In the genomic region with DNA sequence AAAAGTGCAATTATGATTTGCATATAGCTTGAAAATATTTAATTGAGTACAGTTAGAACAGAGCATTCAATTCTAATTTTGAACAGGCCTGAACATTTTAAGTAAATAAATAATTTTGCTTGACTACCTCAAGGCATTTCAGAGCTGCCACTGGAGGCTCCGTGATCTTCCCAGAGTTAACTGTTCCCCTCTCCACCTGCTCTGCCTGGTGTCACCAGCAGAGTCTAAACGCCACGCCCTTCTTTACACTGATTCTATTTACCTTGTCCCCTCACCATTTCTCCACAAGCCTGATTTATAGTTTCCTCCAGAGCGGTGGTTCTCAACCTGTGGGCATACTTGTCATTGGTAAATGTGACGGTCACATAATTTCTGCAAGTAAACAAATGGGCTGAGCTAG, we compare ENCODE assay signal across 24 mouse cellular contexts.
DNase-seq lines count a peak whose midpoint lies in the region; ATAC-seq and TF ChIP-seq lines count a peak whose summit lies in the region.
"Had no signal": no experiment of that assay in that cellular context is flagged by ENCODE, and none has a peak within 500 bp of the region (broad histone marks: within the 10 kb centered on the region; RNA-seq: fewer than 3 reads in every experiment).

No protein-coding gene starts in this region.

- no peak for TF ChIP-seq CTCF in lung, adult 2 months (IDR thresholded peaks at IDR 0.05; ENCODE audit: insufficient read depth, low read length)

- no peaks in the 10 kb centered on the region for H3K9me3 ChIP-seq in heart, embryonic 14.5 days (ENCODE audit: control insufficient read depth, low read length)
- H3K9me3 ChIP-seq in lung, embryonic 15.5 days: no peaks in the 10 kb centered on the region
- no peaks in the 10 kb centered on the region for H3K9me3 ChIP-seq in stomach, embryonic 15.5 days
- H3K9me3 ChIP-seq: hindbrain, embryonic 15.5 days; limb, embryonic 10.5 days; liver, embryonic 13.5 days had no signal

- intact Hi-C loops in heart, postnatal 25 days (cut with DNase I): no loop called here

- peak overlapping the region; percentile 25; the same call in 1 of the 2 replicates for H3K9ac ChIP-seq in heart, embryonic 14.5 days (ENCODE audit: low read length)
- H3K9ac ChIP-seq in lung, embryonic 15.5 days: no peak overlapping the region
- H3K9ac ChIP-seq in stomach, embryonic 15.5 days: no peak overlapping the region
- H3K9ac ChIP-seq: hindbrain, embryonic 15.5 days; liver, embryonic 13.5 days had no signal

- no peak for TF ChIP-seq POLR2A in lung, adult 2 months (IDR thresholded peaks at IDR 0.05; ENCODE audit: borderline replicate concordance, extremely low read depth, low read depth, low read length)

- H3K36me3 ChIP-seq in heart, embryonic 14.5 days (ENCODE audit: control insufficient read depth, insufficient read depth, low read length): no peaks in the 10 kb centered on the region
- H3K36me3 ChIP-seq in lung, embryonic 15.5 days: no peaks in the 10 kb centered on the region
- H3K36me3 ChIP-seq in stomach, embryonic 15.5 days: no peaks in the 10 kb centered on the region
- H3K36me3 ChIP-seq: hindbrain, embryonic 15.5 days; limb, embryonic 10.5 days; liver, embryonic 13.5 days had no signal

- no peaks in the 10 kb centered on the region for H3K27me3 ChIP-seq in heart, embryonic 14.5 days (ENCODE audit: control insufficient read depth, insufficient read depth, low read length)
- no peaks in the 10 kb centered on the region for H3K27me3 ChIP-seq in lung, embryonic 15.5 days
- no peaks in the 10 kb centered on the region for H3K27me3 ChIP-seq in stomach, embryonic 15.5 days (replicated peaks)
- H3K27me3 ChIP-seq: CH12.LX; hindbrain, embryonic 15.5 days; liver, embryonic 13.5 days had no signal

- WGBS in heart, embryonic 14.5 days: 78% methylated on average over 5 of the region's 5 CpGs
- 44% methylated on average over 5 of the region's 5 CpGs for WGBS in lung, embryonic 15.5 days
- WGBS in lung, adult 2 months: 63% methylated on average over 5 of the region's 5 CpGs
- WGBS in stomach, embryonic 15.5 days: 44% methylated on average over 5 of the region's 5 CpGs

- peak overlapping the region in 1 of 2 experiments; percentile 51; a peak in 1 of 4 replicates for H3K27ac ChIP-seq in heart, embryonic 14.5 days (replicated peaks in 1 of 2; ENCODE audit: control insufficient read depth in 1 of 2, insufficient read depth in 1 of 2, low read depth in 2 of 2, low read length in 2 of 2)
- H3K27ac ChIP-seq in lung, embryonic 15.5 days: peak overlapping the region; percentile 79
- H3K27ac ChIP-seq in stomach, embryonic 15.5 days: peak overlapping the region; percentile 86
- H3K27ac ChIP-seq: hindbrain, embryonic 15.5 days; layer of hippocampus, adult 2 months; liver, embryonic 13.5 days had no signal

- peak overlapping the region; percentile 45; the same call in 1 of the 2 replicates for H3K4me2 ChIP-seq in heart, embryonic 14.5 days (ENCODE audit: low read length)
- H3K4me2 ChIP-seq in lung, embryonic 15.5 days: no peak overlapping the region
- H3K4me2 ChIP-seq in stomach, embryonic 15.5 days: peak overlapping the region; percentile 42
- H3K4me2 ChIP-seq: hindbrain, embryonic 15.5 days had no signal

- ATAC-seq in heart, embryonic 14.5 days (ENCODE audit: insufficient number of reproducible peaks, insufficient read depth, low FRiP score, low read depth): no peak
- no peak for ATAC-seq in lung, embryonic 15.5 days (ENCODE audit: borderline replicate concordance, extremely low read depth, low FRiP score, low TSS enrichment)
- 0 out of 2 replicates have a peak, but pooled peaks have one; percentile 52 for ATAC-seq in erythroid progenitor cell, adult 5-6 weeks (replicated peaks; ENCODE audit: low FRiP score, poor library complexity, severe bottlenecking)
- peak; percentile 70; the same call in 1 of the 2 replicates for ATAC-seq in stomach, embryonic 15.5 days (ENCODE audit: insufficient read depth, low FRiP score, low read depth)
- ATAC-seq: forebrain, embryonic 14.5 days; midbrain, embryonic 16.5 days had no signal

- H3K4me3 ChIP-seq in heart, embryonic 14.5 days (ENCODE audit: control insufficient read depth in 1 of 2, insufficient read depth in 1 of 2, low read depth in 1 of 2, low read length in 2 of 2): no peak overlapping the region
- no peak overlapping the region for H3K4me3 ChIP-seq in lung, embryonic 15.5 days
- no peak overlapping the region for H3K4me3 ChIP-seq in lung, adult 2 months (replicated peaks; ENCODE audit: extremely low read depth, low read depth, low read length)
- H3K4me3 ChIP-seq in stomach, embryonic 15.5 days (replicated peaks): no peak overlapping the region
- H3K4me3 ChIP-seq: hindbrain, embryonic 15.5 days; layer of hippocampus, adult 2 months; limb, embryonic 10.5 days; liver, embryonic 13.5 days had no signal

- H3K4me1 ChIP-seq in heart, embryonic 14.5 days (ENCODE audit: control insufficient read depth in 2 of 2, insufficient read depth in 2 of 2, low read length in 2 of 2): peaks cover 13 to 38% of the 10 kb centered on the region in 2 experiments
- peaks cover 48% of the 10 kb centered on the region for H3K4me1 ChIP-seq in lung, embryonic 15.5 days
- H3K4me1 ChIP-seq in lung, adult 2 months (ENCODE audit: control insufficient read depth, insufficient read depth, low read length): peaks cover 4% of the 10 kb centered on the region
- H3K4me1 ChIP-seq in stomach, embryonic 15.5 days: peaks cover 8% of the 10 kb centered on the region; the same call in 1 of the 2 replicates
- H3K4me1 ChIP-seq: hindbrain, embryonic 15.5 days had no signal

- no peak for DNase-seq in heart, postnatal 25 days (ENCODE audit: low spot score)
- no peak for DNase-seq in lung, adult 2 months
- DNase-seq in frontal cortex, postnatal 25 days (ENCODE audit: low spot score in 2 of 2): no peak
- DNase-seq in urinary bladder, postnatal 14 days (ENCODE audit: low spot score): no peak
- DNase-seq: adrenal gland, postnatal 25 days; cerebellum, adult 11 months; cerebellum, postnatal 10 days; gastrocnemius, postnatal 25 days; kidney, adult 18-20 months; kidney, postnatal 14 days; liver, embryonic 13.5 days; lung, postnatal 36 days; right cerebral cortex, postnatal 14 days; thymus, postnatal 25 days had no signal

Comparison
In these comparisons a context has a peak if more than half of its experiments do, and no peak if none do; other contexts are left out.
1. ATAC-seq: peak in erythroid progenitor cell, adult 5-6 weeks (single experiment) and stomach, embryonic 15.5 days (single experiment); none in heart, embryonic 14.5 days (single experiment) and lung, embryonic 15.5 days (single experiment).